Mouse (Mus musculus) Muller cell, postnatal 12 days (primary cell): ENCODE measurements around the gene Pus7l.

ENCODE experiments used
- DNase-seq: peaks from one replicate; pipeline ENCODE4 v3.0.0-alpha.2; 2015; ENCODE audit errors: inconsistent ontology term

Pus7l gene

DNA sequence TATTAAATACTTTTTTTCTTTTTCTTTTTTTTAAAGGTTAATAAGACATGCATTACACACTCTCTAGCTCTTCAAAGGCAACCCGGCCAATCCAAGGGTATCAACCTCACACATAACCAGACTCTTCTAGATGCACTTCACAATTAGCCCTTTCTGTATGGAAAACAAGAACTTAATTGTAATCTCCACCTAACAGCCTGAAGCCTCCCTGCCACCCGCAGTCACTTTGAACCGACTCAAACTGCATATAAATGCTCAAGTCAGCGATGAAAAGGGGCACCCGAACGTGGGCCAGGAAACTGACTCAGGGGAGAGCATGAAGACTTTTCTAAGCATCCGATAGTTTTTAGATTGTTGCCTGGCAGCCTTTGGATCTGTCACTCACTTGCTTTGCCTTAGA lies 66.1 kb downstream of the Pus7l start:
- DNase-seq: no peak

DNA sequence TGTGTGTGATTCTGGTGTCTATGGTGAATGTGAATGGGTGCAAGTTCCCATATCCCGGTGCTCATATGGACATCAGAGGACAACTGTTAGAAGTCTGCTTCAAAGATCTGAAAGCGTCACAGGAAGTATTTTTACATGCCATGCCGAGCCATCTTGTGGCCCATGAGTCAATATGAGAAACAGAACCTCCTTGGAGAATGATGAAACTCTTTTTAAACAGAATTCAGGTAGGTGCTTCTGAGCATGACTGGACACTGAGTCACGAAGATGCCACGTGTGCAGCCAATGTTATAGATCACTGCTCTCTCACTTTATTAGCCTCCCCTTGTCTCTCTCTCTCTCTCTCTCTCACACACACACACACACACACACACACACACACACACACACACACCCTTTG lies 67.4 kb downstream of the Pus7l start:
- no peak for DNase-seq
